Mouse (Mus musculus) thymus, adult 2 months (tissue): Measurements from ENCODE around the gene Iqch. TPM values are rescaled to one million over a fixed set of nuclear protein-coding genes. Genes with fewer than 3 reads are reported as not detected.

Experiments
- DNase-seq: peaks from one replicate; pipeline ENCODE4 v3.0.0; 2021
- H3K27ac ChIP-seq: fragments of 200-500 bp; 2 replicates; pipeline ENCODE4 v1.5.1; 2012; ENCODE audit warnings: low read length, control low read depth; ENCODE audit not compliant: control insufficient read depth, insufficient read depth
- H3K27me3 ChIP-seq: fragments of 200-500 bp; 2 replicates; pipeline ENCODE4 v1.6.1; 2012; ENCODE audit warnings: mild to moderate bottlenecking, low read length, moderate library complexity, mixed read lengths; ENCODE audit not compliant: control insufficient read depth, insufficient read depth
- H3K36me3 ChIP-seq: fragments of 200-500 bp; 2 replicates; pipeline ENCODE4 v1.6.1; 2012; ENCODE audit warnings: mild to moderate bottlenecking, low read length, moderate library complexity; ENCODE audit not compliant: control insufficient read depth, insufficient read depth
- H3K4me1 ChIP-seq: fragments of 200-500 bp; replicated peaks from 2 replicates; pipeline ENCODE4 v1.6.1; 2012; ENCODE audit warnings: low read length; ENCODE audit not compliant: control insufficient read depth, insufficient read depth
- H3K4me3 ChIP-seq: fragments of 200-500 bp; 2 replicates; pipeline ENCODE4 v1.5.1; 2012; ENCODE audit warnings: mild to moderate bottlenecking, low read length, control low read depth, moderate library complexity; ENCODE audit not compliant: control insufficient read depth, insufficient read depth
- CTCF ChIP-seq: fragments of 200-500 bp; IDR thresholded peaks from 2 replicates; pipeline ENCODE4 v1.5.1; 2012; ENCODE audit warnings: mild to moderate bottlenecking, control low read depth, low read length, moderate library complexity, borderline replicate concordance; ENCODE audit not compliant: control insufficient read depth, poor library complexity, insufficient read depth; ENCODE audit errors: extremely low read depth
- POLR2A ChIP-seq: fragments of 200-500 bp; IDR thresholded peaks from 2 replicates; pipeline ENCODE4 v1.6.1; 2012; ENCODE audit warnings: mild to moderate bottlenecking, low read length, control low read depth, moderate library complexity; ENCODE audit not compliant: control insufficient read depth, poor library complexity, insufficient read depth; ENCODE audit errors: extremely low read depth
- WGBS: fragments of 180-500 bp; shearing (Covaris S2); methylation state at CpG from one replicate; pipeline ENCODE4 v1.1.7; 2018; 5-methylcytosine and 5-hydroxymethylcytosine counted together
- polyA plus RNA-seq: library from polyadenylated mRNA; depleted of rRNA; stranded (reverse); fragments of >200 nt; gene quantifications from 2 replicates; pipeline ENCODE4 v1.2.3, GENCODE M21; 2012

The Iqch gene
- polyA plus RNA-seq, 1 experiment: 0.16 TPM

GRCm38 (mm10) chr9:63511034-63511433 lies 91.3 kb downstream of the Iqch start:
- Histone ChIP-seq H3K36me3 (no peaks in the 10 kb centered on the region), H3K27ac (no peak overlapping the region), H3K4me3 (no peak overlapping the region), H3K4me1 (peaks cover 26% of the 10 kb centered on the region), H3K27me3 (no peaks in the 10 kb centered on the region)
- DNase-seq: no peak
- no peak for TF ChIP-seq POLR2A
- WGBS: 47% methylated on average over 4 of the region's 4 CpGs

DNA sequence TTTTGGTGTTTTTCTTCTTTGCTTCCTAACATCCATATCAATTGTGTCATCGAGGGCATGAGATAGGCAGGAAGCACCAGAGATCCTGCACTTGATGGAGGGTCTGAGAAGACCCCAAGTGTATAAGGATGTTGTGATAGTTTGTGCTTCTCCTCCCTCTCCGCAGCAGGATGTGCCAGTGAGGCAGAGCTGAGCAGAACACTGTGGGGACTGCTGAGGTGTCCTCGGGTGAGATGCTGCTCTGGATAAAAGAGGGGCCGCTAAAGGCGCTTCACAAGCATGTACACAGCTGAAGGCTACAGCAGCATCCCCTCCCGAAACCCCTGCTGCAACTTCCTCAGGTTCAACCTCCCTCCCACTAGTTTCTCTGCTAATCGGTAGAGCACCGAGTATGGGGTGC lies 95.2 kb downstream of the Iqch start:
- Histone ChIP-seq H3K4me3 (no peak overlapping the region), H3K27me3 (no peaks in the 10 kb centered on the region), H3K36me3 (no peaks in the 10 kb centered on the region), H3K27ac (peak overlapping the region; percentile 55), H3K4me1 (peaks cover 41% of the 10 kb centered on the region)
- 8% methylated on average over 8 of the region's 8 CpGs for WGBS
- peak; percentile 54 for DNase-seq
- TF ChIP-seq POLR2A: no peak
- no peak for TF ChIP-seq CTCF

DNA sequence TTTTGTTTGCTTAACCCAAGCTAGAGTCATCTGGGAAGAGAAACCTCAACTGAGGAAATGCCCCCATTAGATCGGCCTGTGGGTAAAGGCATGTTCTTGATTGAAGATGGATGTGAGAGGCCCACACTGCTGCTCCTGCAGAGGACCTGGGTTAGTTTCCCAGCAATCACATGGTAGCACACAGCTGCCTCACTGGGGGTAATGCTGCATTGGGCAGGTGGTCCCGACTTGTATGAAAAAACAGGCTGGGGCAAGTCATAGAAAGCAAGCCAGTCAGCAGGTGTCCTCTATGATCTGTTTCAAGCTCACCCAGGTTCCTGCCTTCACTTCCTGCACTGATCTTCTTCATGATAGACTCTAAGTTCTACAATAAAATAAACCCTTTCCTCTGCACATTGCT lies 98.4 kb downstream of the Iqch start:
- H3K4me3 ChIP-seq: no peak overlapping the region
- TF ChIP-seq POLR2A (no peak), CTCF (no peak)
- DNase-seq: peak; percentile 57
- no peaks in the 10 kb centered on the region for H3K36me3 ChIP-seq
- no peaks in the 10 kb centered on the region for H3K27me3 ChIP-seq
- H3K4me1 ChIP-seq: peaks cover 32% of the 10 kb centered on the region
- 0% methylated on average over 2 of the region's 2 CpGs for WGBS
- peak overlapping the region; percentile 92 for H3K27ac ChIP-seq

GRCm38 (mm10) chr9:63501516-63501915 lies 100.8 kb downstream of the Iqch start:
- whole genome bisulfite sequencing: 100% methylated on average over 1 of the region's 1 CpGs
- no peak for DNase-seq
- H3K4me3 ChIP-seq: no peak overlapping the region
- H3K27ac ChIP-seq: no peak overlapping the region
- TF ChIP-seq POLR2A: no peak
- no peak for TF ChIP-seq CTCF
- H3K36me3 ChIP-seq: no peaks in the 10 kb centered on the region
- peaks cover 21% of the 10 kb centered on the region for H3K4me1 ChIP-seq
- no peaks in the 10 kb centered on the region for H3K27me3 ChIP-seq

DNA sequence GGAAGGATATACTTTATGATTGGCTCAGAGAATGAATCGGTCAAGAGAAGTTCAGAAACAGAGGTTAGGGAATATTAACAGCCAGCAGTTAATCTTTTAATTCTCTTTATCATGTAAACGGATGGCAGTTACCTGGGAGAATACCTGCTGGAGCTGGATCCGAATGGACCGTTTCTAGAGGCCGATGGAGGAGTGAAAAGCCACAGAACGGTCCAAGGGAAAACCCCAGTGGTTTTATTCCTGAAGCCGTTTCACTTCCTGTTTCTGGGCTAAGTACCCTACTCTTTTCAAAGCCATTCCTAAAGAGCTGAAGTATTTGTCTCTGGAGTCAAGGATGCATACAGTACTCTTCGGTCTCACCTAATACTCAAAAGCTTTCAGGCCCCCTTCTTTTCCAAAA lies 102.4 kb downstream of the Iqch start:
- Histone ChIP-seq H3K27ac (no peak overlapping the region), H3K4me3 (no peak overlapping the region), H3K27me3 (no peaks in the 10 kb centered on the region), H3K4me1 (peaks cover 12% of the 10 kb centered on the region), H3K36me3 (no peaks in the 10 kb centered on the region)
- no peak for DNase-seq
- WGBS: 47% methylated on average over 8 of the region's 8 CpGs
- TF ChIP-seq POLR2A (no peak), CTCF (no peak)

DNA sequence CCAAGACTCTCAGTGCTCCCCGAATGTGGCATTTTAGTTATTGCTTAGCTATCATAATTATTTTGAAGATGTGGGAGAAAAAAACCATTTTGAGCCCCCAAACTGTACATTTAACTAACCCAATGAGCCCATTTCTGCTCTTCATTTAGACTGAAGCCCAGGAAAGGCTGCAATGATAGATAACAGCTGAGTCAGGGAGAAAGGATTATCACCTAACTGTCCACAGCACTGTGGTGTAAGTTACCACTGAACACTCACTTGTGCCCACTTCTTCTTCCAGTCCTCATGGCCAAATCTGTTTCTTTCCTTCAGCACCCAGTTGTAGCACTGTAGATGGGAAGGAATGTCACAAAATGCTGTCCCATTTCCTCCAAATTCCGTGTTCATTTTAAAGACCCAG lies 106.5 kb downstream of the Iqch start:
- Histone ChIP-seq H3K4me1 (peaks cover 11% of the 10 kb centered on the region), H3K36me3 (no peaks in the 10 kb centered on the region), H3K27ac (no peak overlapping the region), H3K27me3 (no peaks in the 10 kb centered on the region), H3K4me3 (no peak overlapping the region)
- WGBS: 88% methylated on average over 2 of the region's 2 CpGs
- no peak for DNase-seq
- TF ChIP-seq CTCF: no peak
- TF ChIP-seq POLR2A: no peak

- Histone ChIP-seq H3K36me3 (no peaks in the 10 kb centered on the region), H3K27me3 (no peaks in the 10 kb centered on the region), H3K4me3 (no peak overlapping the region), H3K4me1 (peaks cover 13% of the 10 kb centered on the region), H3K27ac (no peak overlapping the region)
- TF ChIP-seq POLR2A (no peak), CTCF (no peak)
- no peak for DNase-seq
- WGBS: 84% methylated on average over 4 of the region's 4 CpGs
Measured at GRCm38 (mm10) chr9:63493746-63494145, 108.5 kb downstream of the Iqch start.
